Mouse (Mus musculus): Measurements from ENCODE around the gene Ptpn11. TPM values are rescaled to one million over a fixed set of nuclear protein-coding genes. Genes with fewer than 3 reads are reported as not detected.
"Not testable (repeated sequence)": the region's sequence is repeated elsewhere in the genome, so short reads cannot be mapped to it uniquely, and the experiment has no call there.

Gene Ptpn11
- polyA plus RNA-seq, 1 experiment from 2014 or later = 25.8 TPM

DNA sequence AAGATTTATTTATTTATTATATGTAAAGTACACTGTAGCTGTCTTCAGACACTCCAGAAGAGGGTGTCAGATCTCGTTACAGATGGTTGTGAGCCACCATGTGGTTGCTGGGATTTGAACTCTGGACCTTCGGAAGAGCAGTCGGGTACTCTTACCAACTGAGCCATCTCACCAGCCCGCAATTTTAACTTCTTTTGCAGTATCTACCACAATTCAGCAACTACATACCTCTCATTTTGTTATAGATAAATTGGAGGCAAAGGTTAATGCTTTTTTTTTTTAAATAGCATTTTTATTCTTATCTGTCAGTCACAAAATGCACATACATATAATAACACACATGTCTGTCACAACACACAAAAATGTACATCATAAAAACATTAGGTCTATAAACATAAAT lies 32.8 kb upstream of the Ptpn11 start:
- not testable (repeated sequence) for H3K27me3 ChIP-seq; H3K4me2 ChIP-seq (replicated peaks); H3K9ac ChIP-seq; ATAC-seq (ENCODE audit: low FRiP score, low read depth); H3K4me3 ChIP-seq; H3K27ac ChIP-seq; H3K9me3 ChIP-seq; H3K36me3 ChIP-seq
- WGBS = 85% methylated on average over 4 of the region's 4 CpGs
- peaks cover 12% of the 10 kb centered on the region for H3K4me1 ChIP-seq

GRCm38 (mm10) chr5:121221328-121221850 lies 30.2 kb upstream of the Ptpn11 start:
- Histone ChIP-seq H3K27me3 (no peaks in the 10 kb centered on the region), H3K4me3 (peak overlapping the region; percentile 96), H3K9ac (peak overlapping the region; percentile 90), H3K36me3 (no peaks in the 10 kb centered on the region), H3K4me1 (peaks cover 12% of the 10 kb centered on the region), H3K27ac (no peak overlapping the region), H3K4me2 (replicated peaks) (peak overlapping the region; percentile 79), H3K9me3 (no peaks in the 10 kb centered on the region)
- no peak for ATAC-seq (ENCODE audit: low FRiP score, low read depth)
- 16% methylated on average over 23 of the region's 23 CpGs for WGBS

DNA sequence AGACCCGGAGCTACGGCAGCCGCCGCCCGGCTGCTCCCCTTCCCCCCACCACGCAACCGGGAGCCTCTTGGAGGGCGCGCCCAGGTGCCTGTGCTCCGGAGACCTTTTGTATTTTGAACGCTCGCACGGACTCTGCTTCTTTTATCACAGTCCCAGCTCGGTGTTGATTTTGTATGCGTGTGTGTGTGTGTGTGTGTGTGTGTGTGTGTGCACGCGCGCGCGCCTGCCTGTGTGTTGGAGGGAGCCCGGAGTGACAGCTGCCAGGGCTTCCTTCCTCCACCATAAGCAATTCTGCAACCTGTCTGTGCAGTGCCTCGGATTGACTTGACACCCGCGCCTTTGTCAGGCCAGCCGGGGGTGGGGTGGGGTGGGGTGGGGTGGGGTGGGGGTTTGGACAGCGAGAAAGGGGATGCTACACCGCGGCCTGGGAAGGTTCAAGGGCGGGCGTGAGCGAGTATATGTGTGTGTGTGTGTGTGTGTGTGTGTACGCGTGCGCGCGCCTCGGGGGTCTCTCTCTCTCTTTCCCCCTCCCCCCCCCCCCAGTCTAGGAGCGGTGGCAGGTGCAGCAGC lies 29.6 kb upstream of the Ptpn11 start:
- Histone ChIP-seq H3K27ac (peak overlapping the region; percentile 75), H3K36me3 (no peaks in the 10 kb centered on the region), H3K4me2 (replicated peaks) (peak overlapping the region; percentile 79), H3K9ac (peak overlapping the region; percentile 90), H3K4me1 (peaks cover 12% of the 10 kb centered on the region), H3K9me3 (no peaks in the 10 kb centered on the region), H3K27me3 (no peaks in the 10 kb centered on the region), H3K4me3 (peak overlapping the region; percentile 96)
- 1% methylated on average over 21 of the region's 38 CpGs for WGBS
- ATAC-seq (ENCODE audit: low FRiP score, low read depth) = peak; percentile 48; the same call in 1 of the 2 replicates

DNA sequence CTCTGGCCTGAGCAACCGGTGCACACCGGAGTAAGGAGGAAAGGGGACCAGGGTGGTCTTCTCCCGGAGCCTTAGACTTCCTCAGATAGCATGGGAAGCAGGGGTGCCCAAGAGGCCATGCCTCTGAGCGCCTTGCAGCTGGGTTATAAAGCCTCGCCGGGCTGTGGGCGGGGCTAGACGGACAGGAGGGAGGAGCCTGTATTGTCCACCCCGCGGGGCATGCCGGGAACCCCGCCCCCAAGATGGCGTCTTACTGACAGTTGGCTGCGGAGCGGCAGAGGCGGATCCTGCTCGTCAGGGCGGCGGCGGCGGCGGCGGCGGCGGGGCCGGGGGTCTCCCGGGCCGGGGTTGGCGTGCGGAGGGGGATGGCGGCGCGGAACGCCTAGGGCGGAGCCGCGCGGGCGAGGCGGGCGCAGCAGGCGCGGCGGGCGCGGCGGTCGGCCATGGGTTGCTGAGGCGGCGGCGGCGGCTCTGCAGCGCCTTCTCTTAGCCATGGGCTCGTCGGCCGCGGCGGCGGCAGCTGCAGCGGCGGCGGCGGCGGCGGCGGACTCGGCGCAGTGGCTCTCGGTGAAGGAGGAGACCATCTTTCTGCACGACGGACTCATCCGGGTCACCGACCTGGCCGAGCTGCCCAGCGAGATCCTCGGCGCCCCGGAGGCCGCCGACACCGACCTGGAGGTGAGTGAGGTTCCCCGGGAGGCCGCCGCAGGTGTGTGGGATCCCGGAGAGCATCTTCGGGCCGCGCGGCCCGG lies 29.0 kb upstream of the Ptpn11 start, which contains the start of gene Hectd4:
TSS of gene Hectd4 (plus strand) at position 240 of the 752 bp plus-strand sequence.
- peak within 1 kb of the TSS; percentile 90 for H3K9ac ChIP-seq
- ATAC-seq (ENCODE audit: low FRiP score, low read depth) = peak; percentile 87
- H3K4me1 ChIP-seq = peaks cover 12% of the 10 kb centered on the region
- H3K4me3 ChIP-seq = peak within 1 kb of the TSS; percentile 96
- peak within 1 kb of the TSS; percentile 79 for H3K4me2 ChIP-seq (replicated peaks)
- WGBS = 1% methylated on average over 41 of the region's 90 CpGs
- no peaks in the 10 kb centered on the region for H3K27me3 ChIP-seq
- no peaks in the 10 kb centered on the region for H3K36me3 ChIP-seq
- peak within 1 kb of the TSS; percentile 75 for H3K27ac ChIP-seq
- H3K9me3 ChIP-seq = no peaks in the 10 kb centered on the region

GRCm38 (mm10) chr5:121219190-121219589 lies 28.0 kb upstream of the Ptpn11 start:
- Histone ChIP-seq H3K4me3 (no peak overlapping the region), H3K4me1 (peaks cover 12% of the 10 kb centered on the region), H3K9me3 (no peaks in the 10 kb centered on the region), H3K4me2 (replicated peaks) (no peak overlapping the region), H3K27me3 (no peaks in the 10 kb centered on the region), H3K9ac (no peak overlapping the region), H3K36me3 (no peaks in the 10 kb centered on the region), H3K27ac (no peak overlapping the region)
- 88% methylated on average over 1 of the region's 1 CpGs for WGBS
- ATAC-seq (ENCODE audit: low FRiP score, low read depth) = no peak

GRCm38 (mm10) chr5:121217313-121217634 lies 26.1 kb upstream of the Ptpn11 start:
- no peaks in the 10 kb centered on the region for H3K9me3 ChIP-seq
- no peak for ATAC-seq (ENCODE audit: low FRiP score, low read depth)
- no peak overlapping the region for H3K4me2 ChIP-seq (replicated peaks)
- H3K27me3 ChIP-seq = no peaks in the 10 kb centered on the region
- WGBS = 91% methylated on average over 2 of the region's 2 CpGs
- peaks cover 9% of the 10 kb centered on the region for H3K36me3 ChIP-seq
- H3K9ac ChIP-seq = no peak overlapping the region
- H3K4me3 ChIP-seq = no peak overlapping the region
- H3K4me1 ChIP-seq = peaks cover 12% of the 10 kb centered on the region
- no peak overlapping the region for H3K27ac ChIP-seq

DNA sequence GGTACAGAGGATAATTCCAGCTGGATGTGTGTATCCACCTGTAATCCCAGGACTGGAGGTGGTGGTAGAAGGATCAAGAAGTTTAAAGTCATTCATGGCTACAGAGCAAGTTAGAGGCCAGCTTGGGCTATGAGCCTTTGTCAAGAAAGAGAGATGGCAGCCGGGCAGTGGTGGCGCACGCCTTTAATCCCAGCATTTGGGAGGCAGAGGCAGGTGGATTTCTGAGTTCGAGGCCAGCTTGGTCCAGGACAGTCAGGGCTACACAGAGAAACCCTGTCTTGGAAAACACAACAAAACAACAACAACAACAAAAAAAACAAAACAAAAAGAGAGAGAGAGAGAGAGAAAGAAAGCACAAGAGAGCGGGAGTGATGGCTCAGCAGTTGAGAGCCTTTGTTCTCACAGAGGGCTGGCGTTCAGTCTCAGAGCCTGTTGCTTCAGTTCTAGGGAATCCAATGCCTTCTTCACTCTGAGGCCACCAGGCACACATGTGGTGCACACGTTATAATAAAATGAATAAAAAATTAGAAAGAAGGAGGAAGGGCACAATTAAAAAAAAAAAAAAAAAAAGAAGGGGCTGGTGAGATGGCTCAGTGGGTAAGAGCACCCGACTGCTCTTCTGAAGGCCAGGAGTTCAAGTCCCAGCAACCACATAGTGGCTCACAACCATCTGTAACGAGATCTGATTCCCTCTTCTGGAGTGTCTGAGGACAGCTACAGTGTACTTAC lies 25.6 kb upstream of the Ptpn11 start:
- WGBS = 85% methylated on average over 9 of the region's 9 CpGs
- peaks cover 15% of the 10 kb centered on the region for H3K36me3 ChIP-seq
- H3K4me3 ChIP-seq; H3K27me3 ChIP-seq; H3K9me3 ChIP-seq; H3K9ac ChIP-seq; H3K27ac ChIP-seq; ATAC-seq (ENCODE audit: low FRiP score, low read depth); H3K4me2 ChIP-seq (replicated peaks); H3K4me1 ChIP-seq: not testable (repeated sequence)

DNA sequence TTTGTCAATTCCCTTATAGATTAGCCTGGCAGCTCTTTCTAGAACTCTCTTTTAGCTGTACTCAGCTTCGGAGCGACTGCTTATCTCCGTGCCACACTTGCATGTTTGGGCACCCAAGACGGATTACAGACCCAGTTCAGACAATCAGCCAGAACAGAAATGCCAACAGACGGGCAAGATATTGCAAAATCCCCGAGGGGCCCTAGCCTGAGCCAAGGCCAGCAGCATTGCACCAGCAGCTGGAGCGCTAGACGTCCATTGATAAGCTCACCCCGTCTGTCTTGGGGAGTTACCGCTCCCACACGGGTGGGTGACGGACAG lies 24.9 kb upstream of the Ptpn11 start:
- Histone ChIP-seq H3K4me1 (0 out of 2 replicates have a peak, but pooled peaks cover under 1% of the 10 kb centered on the region), H3K36me3 (peaks cover 21% of the 10 kb centered on the region), H3K4me3 (no peak overlapping the region), H3K27me3 (no peaks in the 10 kb centered on the region), H3K9ac (no peak overlapping the region), H3K9me3 (no peaks in the 10 kb centered on the region), H3K27ac (no peak overlapping the region), H3K4me2 (replicated peaks) (no peak overlapping the region)
- 78% methylated on average over 12 of the region's 12 CpGs for WGBS
- ATAC-seq (ENCODE audit: low FRiP score, low read depth) = no peak

DNA sequence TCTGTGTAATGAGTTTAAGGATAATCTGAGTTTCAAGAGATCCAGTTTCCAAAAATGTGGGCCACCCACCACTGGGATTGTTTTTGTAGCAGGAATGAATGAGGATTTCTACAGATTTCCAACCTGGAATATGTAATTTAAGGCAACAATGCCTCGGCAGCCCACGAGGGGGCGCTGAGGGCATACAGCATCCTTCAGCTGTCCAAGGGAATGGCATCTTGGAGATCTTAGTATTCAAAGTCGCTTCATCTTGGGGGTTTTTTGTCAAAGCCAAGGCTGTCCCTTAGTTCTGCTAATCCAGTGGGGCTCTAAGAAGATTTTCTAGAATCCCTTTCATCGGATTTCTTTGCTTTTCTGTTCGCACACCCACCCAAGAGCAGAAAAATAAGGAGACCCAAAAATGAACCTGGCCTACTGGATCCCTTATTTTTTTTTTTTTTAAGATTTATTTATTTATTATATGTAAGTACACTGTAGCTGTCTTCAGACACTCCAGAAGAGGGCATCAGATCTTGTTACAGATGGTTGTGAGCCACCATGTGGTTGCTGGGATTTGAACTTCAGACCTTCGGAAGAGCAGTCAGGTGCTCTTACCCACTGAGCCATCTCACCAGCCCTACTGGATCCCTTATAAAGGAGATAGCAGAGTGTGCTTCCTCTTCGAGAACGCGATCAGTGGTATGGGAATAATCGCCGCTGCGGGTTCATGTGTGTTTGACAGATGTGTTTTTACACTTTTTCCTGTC lies 24.4 kb upstream of the Ptpn11 start:
- no peaks in the 10 kb centered on the region for H3K4me1 ChIP-seq
- WGBS = 56% methylated on average over 13 of the region's 13 CpGs
- ATAC-seq (ENCODE audit: low FRiP score, low read depth) = no peak
- no peak overlapping the region for H3K9ac ChIP-seq
- H3K27ac ChIP-seq = no peak overlapping the region
- H3K4me2 ChIP-seq (replicated peaks) = no peak overlapping the region
- H3K36me3 ChIP-seq = peaks cover 27% of the 10 kb centered on the region
- H3K4me3 ChIP-seq = no peak overlapping the region
- H3K9me3 ChIP-seq = no peaks in the 10 kb centered on the region
- no peaks in the 10 kb centered on the region for H3K27me3 ChIP-seq

DNA sequence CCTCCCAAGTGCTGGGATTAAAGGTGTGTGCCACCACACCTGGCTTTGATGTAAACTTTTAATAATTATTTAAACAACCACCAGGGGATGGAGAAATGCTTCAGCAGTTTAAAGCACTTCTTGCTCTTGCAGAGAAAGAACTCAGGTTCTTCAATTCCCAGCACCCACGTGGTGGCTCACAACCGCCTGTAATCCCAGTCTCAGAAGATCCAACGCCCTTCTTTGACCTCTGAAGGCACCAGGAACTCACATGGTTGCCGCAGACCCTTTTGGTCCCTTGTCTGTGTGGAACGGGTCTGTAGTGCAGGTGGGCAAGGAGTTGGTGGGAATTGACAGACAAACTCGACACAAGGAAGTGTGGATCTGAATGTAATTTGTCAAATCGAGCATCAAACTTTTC lies 23.5 kb upstream of the Ptpn11 start:
- Histone ChIP-seq H3K4me3 (no peak overlapping the region), H3K27ac (no peak overlapping the region), H3K36me3 (peaks cover 35% of the 10 kb centered on the region), H3K9me3 (no peaks in the 10 kb centered on the region), H3K27me3 (no peaks in the 10 kb centered on the region), H3K9ac (no peak overlapping the region), H3K4me1 (no peaks in the 10 kb centered on the region), H3K4me2 (replicated peaks) (no peak overlapping the region)
- 55% methylated on average over 7 of the region's 7 CpGs for WGBS
- no peak for ATAC-seq (ENCODE audit: low FRiP score, low read depth)

DNA sequence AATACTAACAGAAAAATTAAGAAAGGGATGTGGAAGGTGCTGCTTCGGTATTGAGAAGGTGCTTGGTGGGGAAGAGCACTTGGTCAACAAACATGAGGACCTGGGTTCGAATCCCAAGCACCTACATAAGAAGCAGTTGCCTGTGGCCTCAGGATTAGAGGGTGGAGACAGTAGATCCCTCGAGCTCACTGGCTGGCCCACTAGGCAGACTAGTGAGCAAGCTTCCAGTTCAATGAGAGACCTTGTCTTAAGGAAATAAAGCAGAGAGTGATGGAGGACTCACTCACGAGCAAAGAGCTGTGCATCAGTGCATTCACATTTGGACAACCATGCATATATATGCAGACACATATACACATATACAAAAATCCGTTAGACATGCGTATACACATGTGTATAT lies 20.9 kb upstream of the Ptpn11 start:
- WGBS = 93% methylated on average over 6 of the region's 6 CpGs
- no peak for ATAC-seq (ENCODE audit: low FRiP score, low read depth)
- no peak overlapping the region for H3K27ac ChIP-seq
- no peak overlapping the region for H3K9ac ChIP-seq
- H3K4me3 ChIP-seq = no peak overlapping the region
- peaks cover 9% of the 10 kb centered on the region for H3K4me1 ChIP-seq
- no peaks in the 10 kb centered on the region for H3K27me3 ChIP-seq
- H3K9me3 ChIP-seq = no peaks in the 10 kb centered on the region
- peaks cover 61% of the 10 kb centered on the region for H3K36me3 ChIP-seq
- H3K4me2 ChIP-seq (replicated peaks) = no peak overlapping the region

DNA sequence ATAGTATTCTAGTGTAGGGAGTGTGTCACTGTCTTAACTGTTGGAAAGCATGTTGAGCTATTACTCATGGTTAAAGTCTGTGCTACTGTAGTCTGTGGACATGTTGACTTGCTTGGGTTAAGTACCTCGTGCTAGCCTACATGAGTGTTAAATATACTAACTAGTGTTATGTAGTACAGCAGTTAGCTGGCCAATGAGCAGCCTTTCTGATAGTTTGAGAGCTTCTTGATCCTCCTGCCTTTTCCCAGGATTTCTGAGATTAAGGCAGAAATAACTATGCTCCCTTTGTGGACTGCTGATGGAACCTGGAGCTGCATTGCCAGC lies 19.4 kb upstream of the Ptpn11 start:
- peaks cover 77% of the 10 kb centered on the region for H3K36me3 ChIP-seq
- H3K9ac ChIP-seq = no peak overlapping the region
- 91% methylated on average over 1 of the region's 1 CpGs for WGBS
- H3K9me3 ChIP-seq = no peaks in the 10 kb centered on the region
- ATAC-seq (ENCODE audit: low FRiP score, low read depth) = no peak
- no peak overlapping the region for H3K27ac ChIP-seq
- H3K4me1 ChIP-seq = peaks cover 24% of the 10 kb centered on the region
- no peak overlapping the region for H3K4me3 ChIP-seq
- no peaks in the 10 kb centered on the region for H3K27me3 ChIP-seq
- no peak overlapping the region for H3K4me2 ChIP-seq (replicated peaks)

Data from limb, embryonic 13.5 days (tissue).